Mouse (Mus musculus) heart, embryonic 15.5 days (tissue): ENCODE measurements around the gene Plxnd1. TPM values are rescaled to one million over a fixed set of nuclear protein-coding genes. Genes with fewer than 3 reads are reported as not detected.

Experiments
- ATAC-seq: fragments of 200-750 bp; cut with Nextera tagmentation; replicated peaks from 2 replicates; pipeline ENCODE4 v1.8.0; 2017; ENCODE audit warnings: low read depth, moderate TSS enrichment; ENCODE audit not compliant: insufficient number of reproducible peaks, insufficient read depth, low FRiP score
- H3K27ac ChIP-seq: fragments of 300-500 bp; sonication (generic); 2 replicates; pipeline ENCODE4 v1.5.1; 2015; ENCODE audit warnings: mild to moderate bottlenecking, inconsistent platforms
- H3K27me3 ChIP-seq: fragments of 300-500 bp; sonication (generic); 2 replicates; pipeline ENCODE4 v1.6.1; 2015; ENCODE audit warnings: inconsistent platforms
- H3K36me3 ChIP-seq: fragments of 300-500 bp; sonication (generic); 2 replicates; pipeline ENCODE4 v1.6.1; 2015; ENCODE audit warnings: mild to moderate bottlenecking, inconsistent platforms
- H3K4me1 ChIP-seq: fragments of 300-500 bp; sonication (generic); replicated peaks from 2 replicates; pipeline ENCODE4 v1.6.1; 2015; ENCODE audit warnings: inconsistent platforms
- H3K4me2 ChIP-seq: fragments of 300-500 bp; sonication (generic); 2 replicates; pipeline ENCODE4 v1.6.1; 2015; ENCODE audit warnings: inconsistent platforms, mild to moderate bottlenecking, moderate library complexity
- H3K4me3 ChIP-seq: fragments of 300-500 bp; sonication (generic); 2 replicates; pipeline ENCODE4 v1.5.1; 2015; ENCODE audit warnings: mild to moderate bottlenecking, inconsistent platforms
- H3K9ac ChIP-seq: fragments of 300-500 bp; sonication (generic); 2 replicates; pipeline ENCODE4 v1.6.1; 2015; ENCODE audit warnings: mild to moderate bottlenecking, inconsistent platforms
- H3K9me3 ChIP-seq: fragments of 300-500 bp; sonication (generic); replicated peaks from 2 replicates; pipeline ENCODE4 v1.6.1; 2016; ENCODE audit warnings: inconsistent platforms
- WGBS: fragments of 180-500 bp; shearing (Covaris S2); methylation state at CpG from one replicate; pipeline ENCODE4 v1.1.7; 2015; ENCODE audit warnings: mixed read lengths; 5-methylcytosine and 5-hydroxymethylcytosine counted together
- polyA plus RNA-seq: library from polyadenylated mRNA; unstranded; fragments of >200 nt; fragmentation: Nextera tagmentation; extraction: Ambion mirVana; gene quantifications from 2 replicates; pipeline ENCODE4 v1.2.1, GENCODE M21; 2015

Plxnd1 gene
- polyA plus RNA-seq, 1 experiment from 2014 or later, result 38.6 TPM

DNA sequence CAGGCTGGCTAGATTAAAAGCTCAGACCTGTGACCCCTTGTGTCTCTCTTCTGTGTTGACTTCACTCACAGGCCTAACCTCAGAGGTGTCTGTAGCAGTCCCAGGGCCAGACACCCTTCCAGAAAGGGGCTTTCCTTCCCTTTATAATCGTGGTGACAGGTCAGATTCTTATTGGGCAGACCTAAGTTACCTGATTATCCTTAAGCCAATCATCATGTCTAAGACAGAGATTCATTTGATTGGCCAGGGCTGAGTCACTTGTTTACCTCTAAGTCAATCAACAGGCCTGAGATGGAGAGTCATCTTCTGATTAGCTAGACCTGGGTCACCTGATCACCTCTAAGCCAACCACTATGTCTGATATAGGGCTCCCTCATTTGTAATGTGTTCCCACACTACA is 56.0 kb downstream of the Plxnd1 start:
- H3K4me1 ChIP-seq, result peaks cover 16% of the 10 kb centered on the region
- H3K36me3 ChIP-seq, result no peaks in the 10 kb centered on the region
- 62% methylated on average over 1 of the region's 1 CpGs for WGBS
- no peak overlapping the region for H3K4me2 ChIP-seq
- ATAC-seq, result no peak
- H3K27ac ChIP-seq, result no peak overlapping the region
- no peak overlapping the region for H3K4me3 ChIP-seq
- H3K9ac ChIP-seq, result no peak overlapping the region
- H3K27me3 ChIP-seq, result no peaks in the 10 kb centered on the region
- no peaks in the 10 kb centered on the region for H3K9me3 ChIP-seq

DNA sequence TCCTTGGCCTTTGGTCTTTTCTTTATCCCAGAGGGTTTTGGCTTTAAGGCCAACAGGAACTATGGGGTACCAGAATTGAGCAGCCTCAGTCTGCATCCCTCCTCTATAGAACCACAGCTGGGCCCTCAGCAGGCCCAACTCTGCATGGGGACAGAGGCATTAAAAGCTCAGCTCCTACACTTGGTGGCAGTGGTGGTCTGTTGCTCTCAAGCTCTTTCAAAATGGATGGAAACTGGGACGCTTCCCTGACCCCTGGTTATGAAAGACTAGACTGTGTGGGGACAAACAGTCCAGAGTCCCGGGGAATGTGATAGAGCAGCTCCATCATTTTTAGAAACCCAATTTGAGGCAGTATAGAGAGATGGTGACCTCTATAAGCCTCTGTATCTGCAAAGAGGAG is 56.8 kb downstream of the Plxnd1 start:
- H3K9me3 ChIP-seq, result no peaks in the 10 kb centered on the region
- no peaks in the 10 kb centered on the region for H3K36me3 ChIP-seq

DNA sequence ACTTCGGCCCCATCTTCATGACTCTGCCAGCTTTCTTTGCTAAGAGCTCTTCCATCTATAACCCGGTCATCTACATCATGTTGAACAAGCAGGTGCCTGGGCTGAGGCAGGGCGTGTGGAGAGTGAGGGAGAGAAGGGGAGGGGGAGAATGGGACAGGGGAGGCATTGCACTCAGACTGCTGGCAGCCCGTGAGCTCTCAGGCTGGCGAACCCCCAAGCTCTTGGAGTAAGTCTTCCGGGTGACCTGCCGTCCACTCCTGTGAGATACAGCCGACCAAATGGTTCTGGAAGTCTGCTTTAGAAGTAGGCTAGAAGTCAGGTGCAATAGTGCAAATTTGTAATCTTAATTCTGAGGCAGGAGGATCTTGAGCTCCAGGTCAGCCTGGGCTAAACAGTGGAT is 59.3 kb downstream of the Plxnd1 start:
- ATAC-seq, result no peak
- WGBS, result 73% methylated on average over 8 of the region's 8 CpGs
- H3K9ac ChIP-seq, result no peak overlapping the region
- H3K4me3 ChIP-seq, result no peak overlapping the region
- H3K4me1 ChIP-seq, result no peaks in the 10 kb centered on the region
- H3K36me3 ChIP-seq, result no peaks in the 10 kb centered on the region
- no peaks in the 10 kb centered on the region for H3K27me3 ChIP-seq
- no peak overlapping the region for H3K27ac ChIP-seq
- no peak overlapping the region for H3K4me2 ChIP-seq
- H3K9me3 ChIP-seq, result no peaks in the 10 kb centered on the region

More for the DNA sequence above, 56.8 kb downstream of the Plxnd1 start:
- WGBS, result 84% methylated on average over 2 of the region's 2 CpGs
- no peak for ATAC-seq
- Histone ChIP-seq H3K27me3 (no peaks in the 10 kb centered on the region), H3K27ac (no peak overlapping the region), H3K9ac (no peak overlapping the region), H3K4me2 (no peak overlapping the region), H3K4me3 (no peak overlapping the region), H3K4me1 (peaks cover 10% of the 10 kb centered on the region)

DNA sequence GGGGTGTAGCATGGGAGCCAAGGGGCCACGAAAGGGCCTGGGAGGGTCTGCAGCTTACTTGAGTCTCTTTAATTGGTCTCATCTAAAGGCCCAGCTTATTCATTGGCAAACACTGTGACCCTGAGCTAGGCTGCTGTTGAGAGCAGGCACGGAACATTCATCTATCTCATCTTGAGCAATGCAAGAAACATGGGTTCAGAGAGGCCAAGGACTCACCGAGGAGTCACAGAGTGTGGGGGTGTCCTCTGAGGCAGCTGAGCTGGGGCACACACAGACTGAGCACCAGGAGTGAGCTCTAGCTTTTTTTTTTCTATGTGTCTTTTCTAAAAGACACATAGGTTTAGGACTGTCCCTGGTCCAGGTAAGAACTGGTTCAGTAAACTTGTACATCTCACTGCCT is 62.4 kb downstream of the Plxnd1 start:
- Histone ChIP-seq H3K9me3 (no peaks in the 10 kb centered on the region), H3K4me2 (no peak overlapping the region)

GRCm38 (mm10) chr6:115931639-115932038 is 63.2 kb downstream of the Plxnd1 start, which contains the start of gene Rho:
TSS of gene Rho (plus strand) at chr6:115931748.
- no peak for ATAC-seq
- no peak within 1 kb of the TSS for H3K4me2 ChIP-seq
- H3K27ac ChIP-seq, result no peak within 1 kb of the TSS
- H3K4me3 ChIP-seq, result no peak within 1 kb of the TSS
- H3K9me3 ChIP-seq, result no peaks in the 10 kb centered on the region
- H3K4me1 ChIP-seq, result peaks cover 9% of the 10 kb centered on the region
- WGBS, result 86% methylated on average over 14 of the region's 14 CpGs
- H3K9ac ChIP-seq, result no peak within 1 kb of the TSS
- H3K36me3 ChIP-seq, result no peaks in the 10 kb centered on the region
- no peaks in the 10 kb centered on the region for H3K27me3 ChIP-seq

More for the DNA sequence above, 62.4 kb downstream of the Plxnd1 start:
- Histone ChIP-seq H3K9ac (no peak overlapping the region), H3K4me1 (peaks cover 9% of the 10 kb centered on the region), H3K4me3 (no peak overlapping the region), H3K27ac (no peak overlapping the region), H3K27me3 (no peaks in the 10 kb centered on the region), H3K36me3 (no peaks in the 10 kb centered on the region)
- WGBS, result 87% methylated on average over 3 of the region's 3 CpGs
- ATAC-seq, result no peak

GRCm38 (mm10) chr6:115930018-115930417 is 64.8 kb downstream of the Plxnd1 start:
- Histone ChIP-seq H3K4me2 (no peak overlapping the region), H3K9me3 (no peaks in the 10 kb centered on the region), H3K4me3 (no peak overlapping the region), H3K27ac (no peak overlapping the region), H3K9ac (no peak overlapping the region), H3K36me3 (no peaks in the 10 kb centered on the region), H3K27me3 (no peaks in the 10 kb centered on the region), H3K4me1 (peaks cover 13% of the 10 kb centered on the region)
- 44% methylated on average over 5 of the region's 5 CpGs for WGBS
- no peak for ATAC-seq

DNA sequence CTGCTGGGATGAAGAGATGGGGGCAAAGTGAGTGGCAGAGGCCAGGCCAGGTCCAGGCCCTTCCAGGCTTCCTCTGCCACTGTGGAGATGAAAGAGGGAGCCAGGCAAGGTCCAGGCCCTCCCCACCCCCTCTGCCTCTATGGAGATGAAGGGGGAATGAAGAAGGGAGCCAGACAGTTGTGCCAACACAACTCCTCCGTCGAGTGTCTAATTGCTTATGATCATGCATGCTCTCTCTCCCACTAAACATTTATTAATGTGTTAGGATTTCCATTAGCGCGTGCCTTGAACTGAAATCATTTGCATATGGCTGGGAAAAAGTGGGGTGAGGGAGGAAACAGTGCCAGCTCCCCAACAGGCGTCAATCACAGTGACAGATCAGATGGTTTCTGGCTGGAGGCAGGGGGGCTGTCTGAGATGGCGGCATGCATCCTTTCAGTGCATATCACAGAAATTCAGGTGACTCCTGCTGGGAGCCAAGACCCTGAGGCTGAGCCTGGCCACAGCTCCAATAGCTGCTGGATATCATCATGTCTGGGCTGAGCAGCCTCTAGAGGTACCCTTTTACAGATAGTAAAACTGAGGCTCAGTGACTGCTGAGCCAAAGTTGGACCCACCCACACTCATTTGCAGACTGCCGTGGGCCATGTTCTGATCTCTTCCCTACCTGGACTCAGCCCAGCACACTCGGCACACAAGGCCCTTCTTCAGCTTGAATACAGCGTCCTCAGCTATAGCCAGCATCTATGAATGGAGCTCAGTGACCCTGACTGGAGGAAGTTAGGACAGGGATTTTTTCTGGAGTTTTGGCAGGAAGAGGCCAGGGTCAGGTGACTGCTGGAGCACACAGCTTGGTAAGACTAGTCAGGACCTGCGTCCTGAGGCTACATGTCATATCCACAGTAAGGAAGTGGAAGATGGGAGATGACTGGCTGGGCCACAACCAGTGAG is 67.2 kb downstream of the Plxnd1 start:
- Histone ChIP-seq H3K9ac (no peak overlapping the region), H3K9me3 (no peaks in the 10 kb centered on the region), H3K36me3 (no peaks in the 10 kb centered on the region), H3K27ac (no peak overlapping the region), H3K27me3 (no peaks in the 10 kb centered on the region), H3K4me3 (no peak overlapping the region), H3K4me1 (peaks cover 24% of the 10 kb centered on the region), H3K4me2 (no peak overlapping the region)
- no peak for ATAC-seq
- 79% methylated on average over 10 of the region's 10 CpGs for WGBS

DNA sequence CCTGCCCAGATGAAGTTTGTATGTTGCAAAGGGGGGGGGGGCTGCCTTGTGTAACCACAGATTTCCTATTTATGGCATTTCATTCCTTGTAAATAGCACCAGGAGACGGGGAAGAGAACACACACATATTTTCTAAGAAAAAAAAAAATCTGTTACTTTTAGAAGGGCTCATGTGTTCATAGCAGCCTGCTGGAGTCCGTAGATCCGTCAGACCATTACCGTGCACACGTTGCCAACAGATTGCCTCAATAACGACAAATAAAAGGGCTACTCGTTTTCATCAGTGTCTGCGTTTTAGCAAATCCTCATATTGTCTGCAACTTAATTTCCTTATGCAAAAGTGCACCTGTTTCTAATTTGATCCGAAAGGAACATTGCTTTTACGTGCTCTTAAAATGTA is 68.4 kb downstream of the Plxnd1 start:
- ATAC-seq, result no peak
- Histone ChIP-seq H3K9ac (no peak overlapping the region), H3K4me1 (peaks cover 24% of the 10 kb centered on the region), H3K4me3 (no peak overlapping the region), H3K9me3 (no peaks in the 10 kb centered on the region), H3K36me3 (no peaks in the 10 kb centered on the region), H3K27ac (no peak overlapping the region), H3K27me3 (no peaks in the 10 kb centered on the region), H3K4me2 (no peak overlapping the region)
- 84% methylated on average over 10 of the region's 10 CpGs for WGBS

GRCm38 (mm10) chr6:115924829-115925228 is 70.0 kb downstream of the Plxnd1 start:
- Histone ChIP-seq H3K9ac (no peak overlapping the region), H3K9me3 (no peaks in the 10 kb centered on the region), H3K4me1 (peaks cover 27% of the 10 kb centered on the region), H3K4me2 (no peak overlapping the region), H3K27ac (no peak overlapping the region), H3K36me3 (no peaks in the 10 kb centered on the region), H3K27me3 (no peaks in the 10 kb centered on the region), H3K4me3 (no peak overlapping the region)
- peak; percentile 52 for ATAC-seq
- WGBS, result 25% methylated on average over 6 of the region's 6 CpGs

DNA sequence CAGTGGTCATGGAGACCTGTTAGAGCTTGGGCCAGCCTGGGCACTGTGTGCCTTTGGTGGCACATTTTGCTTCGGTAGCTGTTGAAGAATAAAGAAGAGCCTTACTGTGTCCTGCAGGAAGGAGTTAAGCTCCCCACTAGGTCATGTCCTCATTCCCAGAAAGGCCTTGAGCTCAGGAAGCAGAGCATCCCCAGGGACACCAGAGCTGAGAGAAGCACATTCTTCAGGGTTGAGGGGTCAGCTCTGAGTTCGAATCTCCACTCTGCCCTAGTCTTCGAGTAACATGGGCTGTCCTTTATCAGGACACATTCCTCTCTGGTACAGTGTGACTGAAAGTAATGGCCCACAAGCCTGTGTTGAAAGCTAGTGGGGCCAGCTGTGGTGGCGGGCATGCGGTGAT is 74.9 kb downstream of the Plxnd1 start:
- WGBS, result 85% methylated on average over 5 of the region's 5 CpGs
- H3K27me3 ChIP-seq, result no peaks in the 10 kb centered on the region
- H3K27ac ChIP-seq, result no peak overlapping the region
- H3K36me3 ChIP-seq, result no peaks in the 10 kb centered on the region
- H3K9me3 ChIP-seq, result no peaks in the 10 kb centered on the region
- H3K4me2 ChIP-seq, result no peak overlapping the region
- H3K9ac ChIP-seq, result no peak overlapping the region
- peaks cover 46% of the 10 kb centered on the region for H3K4me1 ChIP-seq
- no peak overlapping the region for H3K4me3 ChIP-seq
- no peak for ATAC-seq

GRCm38 (mm10) chr6:115918615-115919014 is 76.2 kb downstream of the Plxnd1 start:
- Histone ChIP-seq H3K4me1 (peaks cover 49% of the 10 kb centered on the region), H3K27ac (no peak overlapping the region), H3K4me2 (no peak overlapping the region), H3K27me3 (no peaks in the 10 kb centered on the region), H3K36me3 (no peaks in the 10 kb centered on the region), H3K9me3 (no peaks in the 10 kb centered on the region), H3K4me3 (no peak overlapping the region), H3K9ac (no peak overlapping the region)
- no peak for ATAC-seq
- 91% methylated on average over 1 of the region's 1 CpGs for WGBS

- 36% methylated on average over 5 of the region's 5 CpGs for WGBS
Measured at GRCm38 (mm10) chr6:115916611-115917010, 78.2 kb downstream of the Plxnd1 start.

More at GRCm38 (mm10) chr6:115916611-115917010, 78.2 kb downstream of the Plxnd1 start:
- ATAC-seq, result no peak
- Histone ChIP-seq H3K9ac (no peak overlapping the region), H3K4me3 (no peak overlapping the region), H3K27me3 (no peaks in the 10 kb centered on the region), H3K27ac (0 out of 2 replicates have a peak overlapping the region, but pooled peaks have one; percentile 86), H3K9me3 (no peaks in the 10 kb centered on the region), H3K36me3 (no peaks in the 10 kb centered on the region), H3K4me1 (peaks cover 61% of the 10 kb centered on the region), H3K4me2 (no peak overlapping the region)
